Mouse (Mus musculus) neural tube, embryonic 12.5 days (tissue): ENCODE data around the gene Fbxo44. TPM values are rescaled to one million over a fixed set of nuclear protein-coding genes. Genes with fewer than 3 reads are reported as not detected.
"Not testable (repeated sequence)": the region's sequence is repeated elsewhere in the genome, so short reads cannot be mapped to it uniquely, and the experiment has no call there.

Experiments used
- ATAC-seq: fragments of 200-750 bp; cut with Nextera tagmentation; 2 replicates; pipeline ENCODE4 v1.8.0; 2017; ENCODE audit warnings: low read depth, mild to moderate bottlenecking, moderate TSS enrichment, moderate library complexity; ENCODE audit not compliant: low FRiP score
- H3K27ac ChIP-seq: fragments of 300-500 bp; sonication (generic); 2 replicates; pipeline ENCODE4 v1.5.1; 2016
- H3K27me3 ChIP-seq: fragments of 300-500 bp; sonication (generic); replicated peaks from 2 replicates; pipeline ENCODE4 v1.6.1; 2016; ENCODE audit warnings: mild to moderate bottlenecking
- H3K36me3 ChIP-seq: fragments of 300-500 bp; sonication (generic); 2 replicates; pipeline ENCODE4 v1.6.1; 2016; ENCODE audit warnings: mild to moderate bottlenecking
- H3K4me1 ChIP-seq: fragments of 300-500 bp; sonication (generic); 2 replicates; pipeline ENCODE4 v1.6.1; 2016
- H3K4me2 ChIP-seq: fragments of 300-500 bp; sonication (generic); replicated peaks from 2 replicates; pipeline ENCODE4 v1.6.1; 2016; ENCODE audit warnings: mild to moderate bottlenecking
- H3K4me3 ChIP-seq: fragments of 300-500 bp; sonication (generic); 2 replicates; pipeline ENCODE4 v1.5.1; 2016
- H3K9ac ChIP-seq: fragments of 300-500 bp; sonication (generic); 2 replicates; pipeline ENCODE4 v1.6.1; 2016; ENCODE audit warnings: mild to moderate bottlenecking
- H3K9me3 ChIP-seq: fragments of 300-500 bp; sonication (generic); 2 replicates; pipeline ENCODE4 v1.6.1; 2016; ENCODE audit warnings: mild to moderate bottlenecking
- WGBS: fragments of 180-500 bp; shearing (Covaris S2); methylation state at CpG from one replicate; pipeline ENCODE4 v1.1.7; 2016; 5-methylcytosine and 5-hydroxymethylcytosine counted together
- polyA plus RNA-seq: library from polyadenylated mRNA; unstranded; fragments of >200 nt; fragmentation: Nextera tagmentation; extraction: Ambion mirVana; gene quantifications from 2 replicates; pipeline ENCODE4 v1.2.1, GENCODE M21; 2016

Gene Fbxo44
- polyA plus RNA-seq, 1 experiment from 2014 or later, result 82.3 TPM

GRCm38 (mm10) chr4:148121982-148122693 lies 38.1 kb downstream of the Fbxo44 start:
- peak; percentile 87 for ATAC-seq
- Histone ChIP-seq H3K4me2 (0 out of 2 replicates have a peak overlapping the region, but pooled peaks have one; percentile 1), H3K9ac (no peak overlapping the region), H3K27me3 (no peaks in the 10 kb centered on the region), H3K36me3 (no peaks in the 10 kb centered on the region), H3K27ac (no peak overlapping the region), H3K4me3 (no peak overlapping the region), H3K9me3 (no peaks in the 10 kb centered on the region), H3K4me1 (peaks cover 29% of the 10 kb centered on the region)
- WGBS, result 9% methylated on average over 6 of the region's 6 CpGs

GRCm38 (mm10) chr4:148121362-148121761 lies 38.9 kb downstream of the Fbxo44 start:
- 79% methylated on average over 4 of the region's 4 CpGs for WGBS
- Histone ChIP-seq H3K9ac (no peak overlapping the region), H3K9me3 (no peaks in the 10 kb centered on the region), H3K27ac (no peak overlapping the region), H3K4me3 (no peak overlapping the region), H3K4me2 (no peak overlapping the region), H3K4me1 (peaks cover 22% of the 10 kb centered on the region; the same call in 1 of the 2 replicates), H3K27me3 (no peaks in the 10 kb centered on the region), H3K36me3 (no peaks in the 10 kb centered on the region; the same call in 1 of the 2 replicates)
- ATAC-seq, result no peak

GRCm38 (mm10) chr4:148120555-148120954 lies 39.7 kb downstream of the Fbxo44 start:
- Histone ChIP-seq H3K4me3 (no peak overlapping the region), H3K27me3 (no peaks in the 10 kb centered on the region), H3K4me1 (peaks cover 24% of the 10 kb centered on the region), H3K27ac (no peak overlapping the region), H3K4me2 (no peak overlapping the region), H3K9me3 (no peaks in the 10 kb centered on the region), H3K9ac (no peak overlapping the region), H3K36me3 (no peaks in the 10 kb centered on the region; the same call in 1 of the 2 replicates)
- ATAC-seq, result no peak
- WGBS, result 78% methylated on average over 9 of the region's 9 CpGs

GRCm38 (mm10) chr4:148119578-148119977 lies 40.7 kb downstream of the Fbxo44 start:
- WGBS, result 93% methylated on average over 9 of the region's 9 CpGs
- H3K27ac ChIP-seq, ATAC-seq: not testable (repeated sequence)

GRCm38 (mm10) chr4:148117392-148117791 lies 42.9 kb downstream of the Fbxo44 start:
- ATAC-seq, result no peak
- WGBS, result 73% methylated on average over 4 of the region's 4 CpGs
- no peak overlapping the region for H3K27ac ChIP-seq

More at GRCm38 (mm10) chr4:148119578-148119977, 40.7 kb downstream of the Fbxo44 start:
- peaks cover 31% of the 10 kb centered on the region for H3K4me1 ChIP-seq
- not testable (repeated sequence) for H3K9me3 ChIP-seq, H3K9ac ChIP-seq, H3K4me2 ChIP-seq, H3K27me3 ChIP-seq, H3K4me3 ChIP-seq, H3K36me3 ChIP-seq

GRCm38 (mm10) chr4:148116657-148117056 lies 43.6 kb downstream of the Fbxo44 start:
- ATAC-seq, result no peak
- WGBS, result 83% methylated on average over 4 of the region's 4 CpGs
- H3K4me3 ChIP-seq, result no peak overlapping the region
- H3K4me2 ChIP-seq, result no peak overlapping the region
- H3K9ac ChIP-seq, result no peak overlapping the region
- H3K9me3 ChIP-seq, result no peaks in the 10 kb centered on the region
- no peaks in the 10 kb centered on the region for H3K27me3 ChIP-seq
- H3K27ac ChIP-seq, result no peak overlapping the region
- H3K4me1 ChIP-seq, result peaks cover 19% of the 10 kb centered on the region
- peaks cover 21% of the 10 kb centered on the region; the same call in 1 of the 2 replicates for H3K36me3 ChIP-seq

More at GRCm38 (mm10) chr4:148117392-148117791, 42.9 kb downstream of the Fbxo44 start:
- Histone ChIP-seq H3K4me2 (no peak overlapping the region), H3K4me3 (no peak overlapping the region), H3K36me3 (peaks cover 14% of the 10 kb centered on the region; the same call in 1 of the 2 replicates), H3K9ac (no peak overlapping the region), H3K9me3 (no peaks in the 10 kb centered on the region), H3K4me1 (peaks cover 26% of the 10 kb centered on the region), H3K27me3 (no peaks in the 10 kb centered on the region)

- Histone ChIP-seq H3K9ac (peak overlapping the region; percentile 29), H3K27me3 (no peaks in the 10 kb centered on the region), H3K27ac (no peak overlapping the region), H3K9me3 (no peaks in the 10 kb centered on the region), H3K4me1 (peaks cover 11% of the 10 kb centered on the region), H3K4me2 (peak overlapping the region; percentile 36; the same call in 1 of the 2 replicates), H3K4me3 (no peak overlapping the region), H3K36me3 (peaks cover 25% of the 10 kb centered on the region; the same call in 1 of the 2 replicates)
- WGBS, result 8% methylated on average over 15 of the region's 15 CpGs
- peak; percentile 26 for ATAC-seq
Measured at GRCm38 (mm10) chr4:148115467-148115866, 44.8 kb downstream of the Fbxo44 start.

GRCm38 (mm10) chr4:148114758-148115391 lies 45.4 kb downstream of the Fbxo44 start:
- Histone ChIP-seq H3K9ac (peak overlapping the region; percentile 29), H3K4me2 (peak overlapping the region; percentile 36), H3K27ac (peak overlapping the region; percentile 46; the same call in 1 of the 2 replicates), H3K27me3 (no peaks in the 10 kb centered on the region), H3K4me1 (peaks cover 11% of the 10 kb centered on the region), H3K36me3 (peaks cover 30% of the 10 kb centered on the region; the same call in 1 of the 2 replicates), H3K4me3 (no peak overlapping the region), H3K9me3 (no peaks in the 10 kb centered on the region)
- WGBS, result 8% methylated on average over 15 of the region's 15 CpGs
- peak; percentile 77 for ATAC-seq

- Histone ChIP-seq H3K9me3 (no peaks in the 10 kb centered on the region), H3K4me2 (no peak overlapping the region), H3K36me3 (peaks cover 50% of the 10 kb centered on the region; the same call in 1 of the 2 replicates), H3K4me1 (peaks cover 22% of the 10 kb centered on the region), H3K27me3 (no peaks in the 10 kb centered on the region), H3K27ac (no peak overlapping the region), H3K4me3 (no peak overlapping the region), H3K9ac (no peak overlapping the region)
- no peak for ATAC-seq
- 88% methylated on average over 12 of the region's 12 CpGs for WGBS
Measured at GRCm38 (mm10) chr4:148112519-148112918, 47.8 kb downstream of the Fbxo44 start.

- Histone ChIP-seq H3K9me3 (no peaks in the 10 kb centered on the region), H3K36me3 (peaks cover 50% of the 10 kb centered on the region; the same call in 1 of the 2 replicates), H3K4me1 (peaks cover 13% of the 10 kb centered on the region), H3K4me3 (no peak overlapping the region), H3K27me3 (no peaks in the 10 kb centered on the region), H3K27ac (no peak overlapping the region), H3K4me2 (no peak overlapping the region), H3K9ac (no peak overlapping the region)
- ATAC-seq, result no peak
- WGBS, result 86% methylated on average over 5 of the region's 5 CpGs
Measured at GRCm38 (mm10) chr4:148109215-148109614, 51.1 kb downstream of the Fbxo44 start.

GRCm38 (mm10) chr4:148108565-148109100 lies 51.6 kb downstream of the Fbxo44 start:
- WGBS, result 68% methylated on average over 7 of the region's 7 CpGs
- no peak for ATAC-seq
- H3K27ac ChIP-seq, result no peak overlapping the region
- no peaks in the 10 kb centered on the region for H3K9me3 ChIP-seq
- no peak overlapping the region for H3K4me3 ChIP-seq
- no peak overlapping the region for H3K9ac ChIP-seq
- no peak overlapping the region for H3K4me2 ChIP-seq
- no peaks in the 10 kb centered on the region for H3K27me3 ChIP-seq
- H3K4me1 ChIP-seq, result peaks cover 13% of the 10 kb centered on the region
- H3K36me3 ChIP-seq, result peaks cover 44% of the 10 kb centered on the region; the same call in 1 of the 2 replicates
